Mouse (Mus musculus): Measurements from ENCODE around the gene Glce. TPM values are rescaled to one million over a fixed set of nuclear protein-coding genes. Genes with fewer than 3 reads are reported as not detected.
A peak's percentile ranks its signal among the peaks of the same experiment; 100 is the strongest.

Glce gene
- total RNA-seq (2014; rRNA removed; ENCODE audit: low replicate concordance) (8.8 and 10.7 TPM in 2 replicates), polyA plus RNA-seq (2015; fragmentation: Nextera tagmentation; extraction: Ambion mirVana) (5.7 and 6.1 TPM in 2 replicates)

DNA sequence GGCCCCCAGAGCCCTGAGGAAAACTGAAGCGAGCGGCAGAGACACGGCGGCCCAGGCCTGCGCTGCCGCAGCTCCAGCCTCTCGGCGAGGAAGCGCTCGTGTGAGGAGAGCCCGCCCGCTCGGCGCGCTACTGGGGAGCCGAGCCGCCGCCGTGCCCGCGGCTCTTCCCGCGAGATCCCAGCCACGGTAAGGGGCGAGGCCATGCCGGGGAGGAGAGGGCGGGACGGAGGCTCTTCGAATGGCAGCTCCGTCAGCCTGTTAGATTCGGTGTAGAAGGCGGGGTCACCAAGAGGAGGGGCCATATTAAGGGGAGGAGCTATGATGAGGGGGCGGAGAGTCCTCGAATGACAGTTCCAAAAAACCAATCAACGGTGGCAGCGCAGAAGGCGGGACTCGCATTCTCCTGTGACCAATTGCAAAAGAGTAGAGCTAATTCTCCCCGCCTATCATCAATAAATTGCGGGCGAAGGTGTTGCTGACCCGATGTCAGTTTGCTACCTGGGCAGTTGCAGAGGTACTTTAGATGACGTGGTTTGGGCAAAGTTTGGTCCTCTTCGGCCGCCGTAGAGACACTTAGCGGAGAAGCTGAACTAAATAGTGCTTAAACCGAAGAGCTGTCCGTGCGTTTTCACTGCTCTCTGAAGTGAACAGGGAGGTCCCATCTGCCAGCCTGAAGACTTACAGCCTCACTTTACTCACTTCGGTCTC, at the start of gene Glce:
Gene Glce, minus strand, starts transcription at position 148 of the 708 bp plus-strand sequence.
- Histone ChIP-seq H3K9ac (replicated peaks; ENCODE audit: low read depth, low read length) (peak within 1 kb of the TSS; percentile 92), H3K4me2 (ENCODE audit: low read depth, low read length) (peak within 1 kb of the TSS; percentile 97), H3K36me3 (replicated peaks; ENCODE audit: control insufficient read depth, insufficient read depth, low read length) (no peaks in the 10 kb centered on the region), H3K4me1 (ENCODE audit: control insufficient read depth, insufficient read depth) (peaks cover 5% of the 10 kb centered on the region), H3K27ac (ENCODE audit: low read depth) (peak within 1 kb of the TSS; percentile 89), H3K9me3 (replicated peaks; ENCODE audit: control insufficient read depth, low read length) (no peaks in the 10 kb centered on the region), H3K27me3 (ENCODE audit: control insufficient read depth, insufficient read depth, low read length) (no peaks in the 10 kb centered on the region), H3K4me3 (ENCODE audit: low read depth, low read length) (peak within 1 kb of the TSS; percentile 91)
- ATAC-seq (ENCODE audit: insufficient read depth, low read depth) (peak; percentile 99), DNase-seq (ENCODE audit: low spot score) (peak; percentile 98)
- no peak for TF ChIP-seq EP300 (IDR thresholded peaks at IDR 0.05; ENCODE audit: low read depth)
- TF ChIP-seq CTCF (IDR thresholded peaks at IDR 0.05; ENCODE audit: low read depth) = no peak
- under 1% methylated on average over 39 of the region's 51 CpGs for WGBS

DNA sequence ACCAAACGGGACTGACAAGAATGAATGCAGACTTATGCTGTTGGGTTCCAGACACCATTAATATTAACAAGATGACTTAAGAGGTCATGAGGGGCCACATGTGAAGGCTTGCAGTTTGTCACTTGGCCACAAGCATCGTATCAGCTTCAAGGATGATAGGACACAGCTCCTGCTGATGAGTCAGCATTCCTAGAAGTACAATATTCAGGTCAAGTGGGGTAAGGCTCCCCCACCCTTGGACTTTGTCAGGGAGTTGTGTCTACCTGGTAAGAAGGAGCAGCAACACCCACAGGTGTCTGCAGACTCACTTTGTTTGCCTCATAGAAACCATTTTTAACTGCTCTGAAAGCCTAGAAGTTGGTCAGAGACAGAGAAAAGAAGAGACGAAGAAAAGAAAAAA, 49.8 kb upstream of the Glce start:
- H3K9me3 ChIP-seq (replicated peaks; ENCODE audit: control insufficient read depth, low read length) = no peaks in the 10 kb centered on the region

DNA sequence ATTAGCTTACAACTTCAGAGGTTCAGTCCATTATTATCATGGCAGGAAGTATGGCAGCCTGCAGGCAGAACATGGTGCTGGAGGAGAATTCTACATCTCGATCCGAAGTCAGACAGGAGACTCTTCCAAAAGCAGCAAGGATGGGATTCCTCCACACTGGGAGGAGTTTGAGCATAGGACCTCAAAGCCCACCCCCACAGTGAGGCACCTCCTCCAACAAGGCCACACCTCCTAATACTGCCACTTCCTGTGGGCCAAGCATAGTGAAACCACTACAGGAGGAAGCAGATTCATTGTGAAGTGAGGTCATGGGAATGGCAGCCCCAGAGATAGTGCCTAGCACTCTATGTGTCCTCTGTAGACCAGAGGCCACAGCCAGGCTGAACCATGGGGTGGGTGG, 48.5 kb upstream of the Glce start:
- no peak for ATAC-seq (ENCODE audit: insufficient read depth, low read depth)
- Histone ChIP-seq H3K4me2 (ENCODE audit: low read depth, low read length) (no peak overlapping the region), H3K4me3 (ENCODE audit: low read depth, low read length) (no peak overlapping the region), H3K9me3 (replicated peaks; ENCODE audit: control insufficient read depth, low read length) (no peaks in the 10 kb centered on the region), H3K4me1 (ENCODE audit: control insufficient read depth, insufficient read depth) (0 out of 2 replicates have a peak, but pooled peaks cover 3% of the 10 kb centered on the region), H3K27ac (ENCODE audit: low read depth) (no peak overlapping the region), H3K9ac (replicated peaks; ENCODE audit: low read depth, low read length) (no peak overlapping the region), H3K36me3 (replicated peaks; ENCODE audit: control insufficient read depth, insufficient read depth, low read length) (no peaks in the 10 kb centered on the region), H3K27me3 (ENCODE audit: control insufficient read depth, insufficient read depth, low read length) (no peaks in the 10 kb centered on the region)
- 88% methylated on average over 2 of the region's 2 CpGs for WGBS
- no peak for DNase-seq (ENCODE audit: low spot score)
- TF ChIP-seq CTCF (IDR thresholded peaks at IDR 0.05; ENCODE audit: low read depth) (no peak), EP300 (IDR thresholded peaks at IDR 0.05; ENCODE audit: low read depth) (no peak)

More for the DNA sequence above, 49.8 kb upstream of the Glce start:
- no peak overlapping the region for H3K27ac ChIP-seq (ENCODE audit: low read depth)
- H3K4me3 ChIP-seq (ENCODE audit: low read depth, low read length) = no peak overlapping the region
- DNase-seq (ENCODE audit: low spot score) (no peak), ATAC-seq (ENCODE audit: insufficient read depth, low read depth) (no peak)
- no peak overlapping the region for H3K9ac ChIP-seq (replicated peaks; ENCODE audit: low read depth, low read length)
- H3K4me1 ChIP-seq (ENCODE audit: control insufficient read depth, insufficient read depth) = 0 out of 2 replicates have a peak, but pooled peaks cover 3% of the 10 kb centered on the region
- H3K27me3 ChIP-seq (ENCODE audit: control insufficient read depth, insufficient read depth, low read length) = no peaks in the 10 kb centered on the region
- no peak overlapping the region for H3K4me2 ChIP-seq (ENCODE audit: low read depth, low read length)
- WGBS = 74% methylated on average over 3 of the region's 3 CpGs
- no peak for TF ChIP-seq CTCF (IDR thresholded peaks at IDR 0.05; ENCODE audit: low read depth)
- TF ChIP-seq EP300 (IDR thresholded peaks at IDR 0.05; ENCODE audit: low read depth) = no peak
- H3K36me3 ChIP-seq (replicated peaks; ENCODE audit: control insufficient read depth, insufficient read depth, low read length) = no peaks in the 10 kb centered on the region

DNA sequence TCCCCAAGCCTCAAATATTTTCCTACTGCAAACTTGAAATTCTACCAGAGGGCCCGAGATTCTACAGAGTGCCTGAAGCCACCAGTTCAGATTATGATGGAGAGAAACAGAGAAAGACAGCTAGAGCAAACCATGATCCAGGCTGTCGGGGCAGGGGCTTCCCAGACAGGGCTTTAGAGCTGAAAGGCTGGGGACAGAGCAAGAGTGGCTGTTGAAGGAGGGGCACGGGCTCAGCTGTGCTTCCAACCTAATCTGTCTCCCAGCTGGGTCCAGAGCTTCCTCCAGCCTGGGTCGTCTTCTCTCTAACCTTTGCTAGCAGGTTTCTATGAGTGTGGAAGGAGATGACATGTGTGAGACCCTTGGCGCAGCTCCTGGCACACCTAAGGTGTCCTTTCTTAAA, 44.2 kb upstream of the Glce start:
- H3K27ac ChIP-seq (ENCODE audit: low read depth) = no peak overlapping the region
- ATAC-seq (ENCODE audit: insufficient read depth, low read depth) (no peak), DNase-seq (ENCODE audit: low spot score) (no peak)
- no peaks in the 10 kb centered on the region for H3K9me3 ChIP-seq (replicated peaks; ENCODE audit: control insufficient read depth, low read length)
- no peak overlapping the region for H3K4me3 ChIP-seq (ENCODE audit: low read depth, low read length)
- H3K36me3 ChIP-seq (replicated peaks; ENCODE audit: control insufficient read depth, insufficient read depth, low read length) = no peaks in the 10 kb centered on the region
- TF ChIP-seq CTCF (IDR thresholded peaks at IDR 0.05; ENCODE audit: low read depth) (no peak), EP300 (IDR thresholded peaks at IDR 0.05; ENCODE audit: low read depth) (no peak)
- H3K4me2 ChIP-seq (ENCODE audit: low read depth, low read length) = no peak overlapping the region
- no peaks in the 10 kb centered on the region for H3K27me3 ChIP-seq (ENCODE audit: control insufficient read depth, insufficient read depth, low read length)
- H3K4me1 ChIP-seq (ENCODE audit: control insufficient read depth, insufficient read depth) = no peaks in the 10 kb centered on the region
- no peak overlapping the region for H3K9ac ChIP-seq (replicated peaks; ENCODE audit: low read depth, low read length)
- WGBS = 51% methylated on average over 5 of the region's 5 CpGs

DNA sequence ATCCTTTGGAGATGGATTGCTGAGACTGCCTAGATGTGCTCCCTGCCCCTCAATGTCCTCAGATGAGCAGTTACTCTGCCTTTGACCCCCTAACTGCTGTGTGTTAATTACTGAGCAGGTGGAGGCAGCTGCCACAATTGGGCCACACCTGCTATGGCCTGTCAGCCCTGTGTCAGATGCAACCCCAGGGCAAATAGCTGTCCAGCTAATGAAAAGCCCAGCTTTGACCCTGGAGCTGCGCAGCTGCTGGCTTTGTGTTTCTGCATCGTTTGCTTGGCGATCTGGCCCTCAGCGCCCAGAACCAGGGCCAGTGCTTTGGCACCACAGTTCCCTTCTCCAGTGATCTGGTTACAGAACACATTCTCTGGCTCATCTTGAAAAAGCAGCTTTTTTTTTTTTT, 43.7 kb upstream of the Glce start:
- DNase-seq (ENCODE audit: low spot score) (no peak), ATAC-seq (ENCODE audit: insufficient read depth, low read depth) (no peak)
- 73% methylated on average over 4 of the region's 4 CpGs for WGBS

More for the DNA sequence above, 43.7 kb upstream of the Glce start:
- Histone ChIP-seq H3K27me3 (ENCODE audit: control insufficient read depth, insufficient read depth, low read length) (no peaks in the 10 kb centered on the region), H3K4me1 (ENCODE audit: control insufficient read depth, insufficient read depth) (no peaks in the 10 kb centered on the region), H3K36me3 (replicated peaks; ENCODE audit: control insufficient read depth, insufficient read depth, low read length) (no peaks in the 10 kb centered on the region), H3K9ac (replicated peaks; ENCODE audit: low read depth, low read length) (no peak overlapping the region), H3K4me3 (ENCODE audit: low read depth, low read length) (no peak overlapping the region), H3K4me2 (ENCODE audit: low read depth, low read length) (no peak overlapping the region), H3K27ac (ENCODE audit: low read depth) (no peak overlapping the region), H3K9me3 (replicated peaks; ENCODE audit: control insufficient read depth, low read length) (no peaks in the 10 kb centered on the region)
- TF ChIP-seq CTCF (IDR thresholded peaks at IDR 0.05; ENCODE audit: low read depth) (no peak), EP300 (IDR thresholded peaks at IDR 0.05; ENCODE audit: low read depth) (no peak)

Data from heart, postnatal 0 days (tissue).